Mouse (Mus musculus): Measurements from ENCODE around the gene Vav2.

Gene Vav2

DNA sequence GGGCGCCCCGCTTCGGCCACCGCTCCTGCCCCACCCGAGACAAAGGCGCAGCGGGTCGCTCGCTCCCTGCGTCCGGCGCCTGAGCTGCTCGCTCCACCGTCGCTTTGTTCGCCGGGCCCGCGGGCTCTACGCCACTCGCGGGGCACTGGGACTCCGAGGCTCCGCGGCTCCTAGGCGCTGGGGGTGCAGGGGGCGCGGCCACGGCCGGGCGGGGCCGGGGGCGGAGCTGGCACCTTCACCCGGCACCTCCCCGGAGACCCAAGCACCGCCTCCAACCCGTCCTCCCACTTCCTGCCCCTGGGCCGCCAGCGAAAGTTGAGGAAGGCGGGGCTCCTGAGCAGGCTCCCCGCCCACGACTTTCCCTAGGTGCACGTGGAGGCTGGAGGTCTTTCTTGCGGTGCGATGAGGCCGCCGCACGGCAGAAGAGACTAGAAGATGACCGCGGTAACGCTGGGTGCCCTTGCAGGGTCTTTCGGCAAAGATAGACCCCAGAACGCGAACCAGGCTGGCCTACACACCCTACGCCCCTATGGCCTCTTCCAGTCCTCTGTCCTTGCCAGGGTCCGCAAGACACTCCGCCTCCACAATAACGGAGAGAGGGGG is at the start of gene Vav2:
TSS of gene Vav2 (minus strand) at position 179 of the 603 bp plus-strand sequence.
- DNase-seq (ENCODE audit: low spot score): peak; percentile 83

DNA sequence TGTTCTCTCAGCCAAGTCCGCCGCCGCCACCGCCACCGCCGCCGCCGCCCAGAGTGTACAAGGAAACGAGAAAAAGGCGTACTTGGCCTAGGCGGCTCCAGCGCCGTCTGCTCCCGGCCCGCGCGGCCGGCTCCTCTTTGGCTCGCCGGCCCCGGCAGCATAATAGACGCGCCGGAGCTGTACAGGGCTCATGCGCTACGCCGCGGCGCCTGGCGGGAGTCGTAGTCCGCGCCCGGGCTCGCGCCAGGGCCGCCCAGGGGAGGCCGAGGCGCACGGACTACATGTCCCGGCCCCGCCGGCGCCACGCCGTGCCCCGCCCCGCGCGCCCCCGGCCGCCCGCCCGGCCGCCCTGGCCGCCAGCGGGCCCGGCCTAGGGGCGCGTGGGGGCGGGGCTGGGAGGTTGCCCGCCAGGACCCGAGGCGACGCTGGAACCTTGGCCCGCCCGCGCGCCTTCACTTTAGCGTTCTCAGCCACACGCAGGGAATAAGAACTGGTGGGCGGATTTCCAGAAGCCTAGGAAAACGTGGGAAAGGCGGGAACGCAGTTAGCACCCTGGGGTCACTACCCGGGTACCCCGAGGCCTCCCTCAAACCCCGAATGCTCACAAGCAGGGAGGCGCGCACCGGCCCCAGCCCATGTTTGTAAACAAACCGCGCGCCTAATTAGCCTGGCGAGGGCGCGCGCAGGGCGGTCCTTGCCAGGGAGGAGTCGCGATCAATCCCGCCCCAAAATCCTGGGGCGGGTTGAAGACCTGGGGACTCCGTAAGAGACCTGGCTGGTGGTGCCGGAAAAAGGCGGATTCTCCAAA is 48.9 kb upstream of the Vav2 start:
- DNase-seq (ENCODE audit: low spot score): peak; percentile 93

DNA sequence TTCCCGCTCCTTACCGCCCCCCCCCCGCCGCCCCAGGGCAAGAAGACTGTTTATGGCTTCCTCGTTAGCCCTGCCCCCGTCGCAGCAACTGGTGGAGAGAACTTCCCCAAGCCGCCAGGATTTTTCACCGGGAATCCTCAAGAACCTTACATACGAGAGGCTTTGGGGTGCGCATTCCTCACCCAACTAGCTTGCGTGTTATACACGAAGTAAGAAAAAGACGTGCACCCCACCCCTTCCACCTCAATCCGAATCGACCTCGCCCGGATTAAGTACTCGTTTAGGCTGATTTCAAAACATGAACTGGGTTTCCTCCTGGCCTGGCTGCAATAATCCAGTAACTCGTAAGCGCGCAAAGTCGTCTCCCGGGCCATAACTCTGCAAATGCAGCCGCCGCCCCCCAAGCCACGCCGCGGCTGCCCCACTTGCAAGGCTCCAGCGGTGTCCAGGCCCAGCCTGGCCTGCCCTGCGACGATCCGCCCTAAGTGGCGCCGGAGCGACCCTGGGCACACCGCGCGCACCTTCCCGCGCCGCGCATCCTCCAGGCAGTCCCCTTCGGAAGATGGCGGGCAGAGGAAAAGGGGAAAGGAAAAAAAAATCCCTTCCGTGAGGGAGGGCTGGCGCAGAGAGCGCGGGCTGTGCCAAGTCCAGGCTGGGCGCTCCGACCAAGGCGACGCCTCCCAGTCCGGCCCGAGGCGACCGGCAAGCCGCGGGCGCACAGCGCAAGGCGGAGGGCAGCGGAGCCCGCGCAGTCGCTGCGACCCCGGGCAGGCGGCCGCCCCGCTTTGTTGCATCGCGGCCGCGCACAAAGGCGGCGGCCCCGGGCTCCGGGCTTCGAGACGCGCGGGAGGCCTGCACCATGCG is 48.0 kb upstream of the Vav2 start:
- no peak for DNase-seq (ENCODE audit: low spot score)

DNA sequence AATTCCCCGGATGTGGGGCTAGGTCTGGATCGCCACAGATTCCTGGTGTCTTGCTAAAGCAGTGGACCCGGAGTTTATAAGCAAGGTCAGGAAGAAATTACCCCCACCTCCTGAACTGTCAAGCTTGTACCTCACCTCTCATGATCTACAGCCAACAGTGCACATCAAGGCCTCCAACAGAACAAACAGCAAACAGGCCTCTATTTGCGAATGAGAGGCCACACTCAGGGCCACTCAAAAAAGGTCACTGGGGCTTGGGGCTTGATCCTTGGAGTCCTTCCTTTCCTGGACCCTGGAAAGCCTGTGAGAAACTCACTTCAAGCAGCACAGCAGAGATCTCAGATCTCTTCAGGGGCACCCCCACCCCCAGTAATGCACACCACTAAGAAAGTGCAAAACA is 47.1 kb upstream of the Vav2 start:
- DNase-seq (ENCODE audit: low spot score): no peak

DNA sequence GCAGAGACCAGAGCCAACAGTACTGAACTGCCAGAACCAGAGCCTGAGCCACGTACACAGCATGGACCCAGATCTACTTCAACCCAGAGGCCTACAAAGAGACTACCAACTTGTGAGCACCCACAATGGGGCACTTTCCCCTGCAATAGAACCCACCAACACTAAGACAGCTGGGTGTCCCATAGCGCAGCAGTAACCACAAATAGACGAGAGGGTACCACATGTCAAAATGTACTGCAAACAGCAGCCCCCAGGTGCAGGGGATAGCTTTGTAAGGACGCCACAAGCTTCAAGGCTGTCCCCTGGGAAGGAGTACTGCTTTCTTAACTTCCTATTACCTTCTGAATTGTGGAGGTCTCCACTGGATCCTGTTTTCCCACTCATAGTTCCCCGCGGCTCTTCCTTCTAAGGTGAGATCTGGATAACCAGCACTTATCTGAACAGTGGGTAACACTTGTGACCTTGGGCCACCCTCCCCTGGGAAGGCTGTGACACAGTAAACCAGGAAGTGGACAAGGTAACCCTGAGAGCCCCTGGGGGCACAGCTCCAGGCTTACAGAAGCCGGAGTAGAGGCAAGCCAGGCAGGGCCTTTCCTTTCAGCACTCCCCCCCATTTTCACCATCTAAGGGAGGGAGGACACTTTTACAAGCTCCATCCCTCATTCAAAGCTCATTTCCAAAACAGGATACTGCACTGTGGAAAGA is 46.4 kb upstream of the Vav2 start:
- no peak for DNase-seq (ENCODE audit: low spot score)

DNA sequence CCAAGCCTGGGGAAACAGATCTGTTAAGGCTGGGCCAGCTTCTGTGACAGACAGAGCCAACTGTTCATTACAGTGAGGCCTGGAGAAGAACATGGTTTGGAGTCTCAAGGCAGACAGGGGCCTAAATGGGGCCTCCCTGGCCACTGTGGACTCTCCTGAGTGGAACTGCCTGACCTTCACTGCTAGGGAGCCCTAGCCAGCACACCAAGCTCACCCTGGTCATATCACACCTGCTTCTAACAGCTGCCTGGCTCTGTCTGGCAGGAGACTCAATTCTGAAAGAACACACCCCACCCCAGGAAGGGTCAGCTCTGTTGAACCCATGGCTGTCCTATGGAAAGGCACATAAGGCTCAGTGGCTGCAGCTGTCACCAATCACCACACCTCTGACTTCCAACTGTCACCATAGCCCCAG is 44.3 kb upstream of the Vav2 start:
- DNase-seq (ENCODE audit: low spot score): no peak

DNA sequence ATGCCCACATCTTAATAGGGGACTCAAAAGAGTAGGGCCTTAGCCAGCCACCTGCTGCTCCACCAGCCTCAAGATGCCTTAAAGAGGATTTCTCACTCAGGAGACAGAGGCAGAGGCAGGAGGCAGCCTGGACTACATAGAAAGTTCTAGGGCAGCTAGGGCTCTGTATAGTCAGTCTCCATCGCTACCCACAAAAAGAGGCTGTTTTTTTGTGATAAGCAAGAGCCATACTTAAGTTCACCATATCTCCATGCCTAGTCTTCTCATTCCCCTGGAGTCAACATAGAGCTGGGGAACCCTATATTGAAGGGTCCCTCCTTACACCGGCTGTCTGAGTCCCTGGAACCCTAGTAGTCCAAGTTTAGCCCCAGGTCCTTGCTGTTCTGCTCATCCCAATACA is 43.7 kb upstream of the Vav2 start:
- no peak for DNase-seq (ENCODE audit: low spot score)

DNA sequence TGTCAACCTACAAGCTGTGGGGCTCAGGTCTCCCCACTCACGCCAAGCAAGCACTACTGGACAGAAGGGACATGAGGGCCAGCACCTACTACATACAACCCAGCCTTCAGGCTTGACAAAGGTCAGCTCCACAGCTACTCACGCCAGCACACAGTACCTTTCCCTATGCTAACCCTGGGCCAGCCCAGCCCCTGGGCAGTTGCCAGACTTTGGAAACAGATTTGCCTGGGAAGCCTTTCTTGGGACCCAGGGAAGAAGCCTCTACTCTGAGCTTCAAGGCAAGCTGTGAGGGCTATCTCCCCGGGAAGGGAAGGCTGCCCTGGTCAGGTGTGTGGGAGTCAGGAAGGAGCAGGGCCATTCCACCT is 43.1 kb upstream of the Vav2 start:
- no peak for DNase-seq (ENCODE audit: low spot score)

DNA sequence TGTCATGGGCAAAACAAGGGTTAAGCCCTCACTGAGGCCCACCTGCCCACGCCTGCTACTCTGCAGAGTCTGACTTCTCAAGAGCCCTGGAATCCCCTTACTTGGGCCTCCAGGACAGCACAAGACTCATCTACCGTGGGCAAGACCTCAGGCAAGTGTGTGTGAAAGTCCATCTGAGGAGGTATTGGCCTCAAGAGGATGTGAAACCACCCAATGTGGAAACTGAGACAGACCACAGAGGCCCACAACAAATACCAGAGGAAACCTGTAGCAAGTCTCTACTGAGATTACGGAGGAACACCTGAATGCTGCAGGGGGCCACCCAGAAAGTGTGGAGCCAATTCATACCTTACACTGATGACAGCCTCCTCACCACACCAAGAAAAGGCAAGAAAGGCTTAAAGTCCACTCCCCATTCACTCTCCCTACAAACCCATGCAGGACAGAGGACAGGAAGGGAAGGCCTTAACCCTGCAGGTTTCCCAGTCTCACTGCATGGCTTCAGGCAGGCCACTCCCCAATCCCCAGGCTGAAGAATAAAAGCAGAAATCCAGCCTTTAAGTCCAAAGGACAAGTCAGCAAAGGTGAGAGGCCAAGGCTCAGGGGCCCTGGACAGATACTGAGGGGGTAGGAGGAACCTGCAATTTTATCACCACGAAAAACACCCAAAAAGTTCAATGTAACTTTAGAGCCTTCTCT is 42.6 kb upstream of the Vav2 start:
- DNase-seq (ENCODE audit: low spot score): no peak

DNA sequence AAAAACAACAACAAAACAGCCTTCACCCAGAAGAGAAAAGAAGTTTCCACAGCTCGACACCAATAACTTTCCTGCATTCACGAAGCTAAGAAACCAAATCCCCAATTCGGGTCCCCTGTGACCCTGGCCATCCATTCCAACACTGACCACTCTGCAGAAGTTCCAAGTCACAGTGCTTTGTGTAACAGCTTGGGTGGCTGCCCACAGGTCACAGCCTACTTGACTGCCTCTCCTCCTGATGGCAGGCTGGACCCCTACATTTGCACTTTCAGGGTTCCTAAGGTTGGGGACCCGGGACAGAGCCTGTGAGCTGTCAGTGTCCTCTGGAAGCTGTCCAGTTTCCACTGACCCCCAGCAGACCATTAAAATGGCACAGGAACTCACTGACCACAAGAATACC is 36.1 kb upstream of the Vav2 start:
- DNase-seq (ENCODE audit: low spot score): no peak

DNA sequence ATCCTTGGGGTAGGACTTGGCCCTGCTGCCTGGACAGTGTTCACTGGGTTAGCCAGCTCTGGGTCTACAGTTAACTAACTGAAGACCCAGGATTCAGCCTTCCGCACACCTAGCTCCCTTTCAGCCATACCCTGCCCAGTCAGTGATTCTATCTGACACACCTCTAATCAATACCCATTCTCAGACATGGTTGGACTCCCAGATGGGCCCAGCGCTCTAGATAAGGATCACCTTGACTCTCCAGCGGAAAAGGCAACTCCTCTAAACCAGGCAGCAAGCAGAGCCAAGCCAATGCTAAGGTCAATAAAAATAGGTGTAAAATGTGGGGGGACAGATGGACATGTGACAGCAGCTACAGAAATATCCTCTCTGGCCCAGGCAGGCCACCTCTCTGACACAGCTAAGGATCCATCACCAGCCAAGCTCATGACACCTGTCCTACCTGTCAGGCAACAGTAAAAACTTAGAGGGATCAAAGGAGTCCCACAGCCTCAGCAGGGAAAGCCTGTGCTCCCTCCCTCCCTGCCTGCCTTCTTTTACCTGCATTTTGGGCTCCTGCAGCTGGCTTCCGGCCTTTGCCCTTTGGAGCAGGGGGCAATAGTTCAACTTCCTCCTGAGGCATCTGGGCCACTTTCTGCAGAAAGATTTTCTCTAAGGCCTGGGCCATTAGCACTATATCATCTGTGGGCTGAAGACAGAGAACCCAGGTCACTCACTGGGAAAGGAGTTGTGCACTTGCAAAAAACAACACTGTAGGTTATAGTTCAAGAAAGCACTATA is 35.2 kb upstream of the Vav2 start:
- DNase-seq (ENCODE audit: low spot score): no peak

DNA sequence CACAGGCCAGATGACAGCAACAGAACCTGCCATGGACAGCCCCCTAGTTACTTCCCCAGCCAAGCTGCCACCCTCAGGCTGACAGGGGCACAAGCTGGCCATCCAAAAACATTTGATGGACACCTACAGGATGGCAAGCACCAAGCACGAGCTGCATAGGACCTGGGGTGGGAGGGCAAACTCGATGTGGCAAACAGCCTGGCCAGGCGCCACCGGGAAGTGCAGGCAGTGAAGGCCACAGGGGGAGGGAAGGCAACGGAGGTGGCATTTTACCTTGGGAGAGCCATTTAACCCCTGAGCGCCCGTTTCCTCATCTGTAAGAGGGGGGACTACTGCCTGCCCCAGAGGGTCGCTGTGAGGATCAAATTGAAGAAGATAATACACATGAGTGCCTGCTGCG is 33.8 kb upstream of the Vav2 start:
- DNase-seq (ENCODE audit: low spot score): no peak

DNA sequence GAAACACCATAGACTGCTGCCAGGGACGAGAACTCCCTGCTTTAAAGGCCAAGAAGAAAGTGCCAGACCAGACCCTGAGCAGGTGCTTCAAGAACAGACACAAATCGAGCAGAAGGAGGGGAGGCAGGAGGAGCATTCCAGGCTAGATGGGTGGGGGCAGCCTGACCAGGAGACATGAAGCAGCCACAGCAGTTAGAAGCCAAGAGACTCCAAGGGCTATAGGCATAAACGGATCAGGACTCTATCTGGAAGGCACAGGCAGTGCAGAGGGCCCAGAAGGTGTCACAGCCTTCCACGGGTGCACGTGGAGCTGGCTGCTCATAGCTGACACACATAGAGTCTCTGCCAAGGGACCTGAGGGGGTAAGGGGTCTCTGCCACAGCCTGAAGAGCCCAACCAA is 33.3 kb upstream of the Vav2 start:
- no peak for DNase-seq (ENCODE audit: low spot score)

DNA sequence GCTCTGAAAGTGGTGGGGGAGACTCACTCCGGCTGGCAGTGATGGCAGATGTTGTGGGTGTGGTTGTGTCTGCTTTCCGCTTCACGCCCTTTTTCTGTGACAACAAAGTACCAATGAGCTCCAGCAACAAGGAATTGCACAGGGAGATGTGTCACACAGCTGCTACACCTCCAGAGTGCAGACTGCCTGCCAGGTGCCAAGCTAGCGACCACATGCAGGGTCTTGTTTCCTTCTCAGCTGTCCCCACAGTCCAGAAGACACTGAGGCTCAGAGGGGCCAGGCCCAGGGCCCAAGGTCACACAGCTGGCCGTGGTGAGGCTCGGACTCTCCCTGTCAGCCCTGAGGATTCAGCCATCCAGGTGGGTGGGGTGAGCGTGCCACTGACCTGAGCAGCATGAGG is 32.9 kb upstream of the Vav2 start:
- DNase-seq (ENCODE audit: low spot score): no peak

DNA sequence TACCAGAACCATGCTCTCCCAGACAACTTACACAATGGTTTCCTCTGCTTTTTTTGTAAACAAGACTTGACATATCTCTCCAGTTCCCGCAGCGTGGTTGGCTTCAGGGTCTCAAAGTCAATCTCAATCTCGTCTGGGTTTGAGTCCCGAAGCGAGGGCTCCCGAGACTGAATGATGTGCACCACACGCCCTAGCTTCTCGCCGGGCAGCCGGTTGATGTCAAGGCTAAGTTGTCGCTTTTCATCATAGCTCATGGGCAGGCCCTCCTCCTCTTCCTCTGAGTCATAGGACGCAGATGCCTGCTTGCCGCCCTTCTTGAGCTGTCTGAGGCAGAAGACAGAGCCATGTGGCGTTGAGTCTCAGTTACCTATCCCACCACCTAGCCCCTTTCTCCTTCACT is 23.4 kb upstream of the Vav2 start:
- DNase-seq (ENCODE audit: low spot score): no peak

DNA sequence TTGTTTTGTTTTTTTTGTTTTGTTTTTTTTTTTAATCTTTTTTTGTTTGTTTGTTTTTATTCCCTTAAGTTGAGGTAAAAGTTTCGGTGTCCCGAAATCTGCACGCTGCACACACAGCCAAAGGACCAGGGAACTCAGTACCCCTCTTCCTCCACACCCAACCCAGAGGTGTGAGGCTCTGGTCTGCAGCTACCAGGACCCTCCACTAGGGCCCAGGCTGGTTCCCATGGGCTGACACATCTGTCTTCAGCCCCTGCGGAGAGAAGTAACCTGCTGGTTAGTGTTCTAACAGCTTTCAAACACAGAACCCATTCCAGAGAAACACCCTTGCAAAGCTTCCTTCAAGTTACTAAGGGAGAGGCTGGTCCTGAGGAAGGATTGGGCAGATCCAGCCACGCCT is 20.9 kb upstream of the Vav2 start:
- no peak for DNase-seq (ENCODE audit: low spot score)

DNA sequence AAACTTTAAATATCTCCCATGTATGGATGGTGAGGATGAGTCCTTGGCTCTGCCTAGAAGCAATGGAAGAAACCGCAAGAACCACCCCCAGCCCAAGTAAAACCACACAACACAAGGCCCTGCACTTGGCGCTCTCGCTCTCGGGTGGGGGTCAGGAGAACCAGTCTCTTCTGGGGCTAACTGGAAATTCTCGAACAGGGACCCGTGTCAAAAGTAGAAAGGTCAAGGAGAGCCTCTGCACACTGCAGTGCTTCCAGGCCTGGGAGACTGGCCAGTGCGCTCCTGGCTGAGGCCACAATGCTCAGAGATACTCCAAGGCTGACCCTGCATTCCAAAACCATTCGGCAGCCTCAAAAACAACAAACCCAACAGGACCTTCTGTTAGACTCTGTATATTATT is 20.0 kb upstream of the Vav2 start:
- no peak for DNase-seq (ENCODE audit: low spot score)

DNA sequence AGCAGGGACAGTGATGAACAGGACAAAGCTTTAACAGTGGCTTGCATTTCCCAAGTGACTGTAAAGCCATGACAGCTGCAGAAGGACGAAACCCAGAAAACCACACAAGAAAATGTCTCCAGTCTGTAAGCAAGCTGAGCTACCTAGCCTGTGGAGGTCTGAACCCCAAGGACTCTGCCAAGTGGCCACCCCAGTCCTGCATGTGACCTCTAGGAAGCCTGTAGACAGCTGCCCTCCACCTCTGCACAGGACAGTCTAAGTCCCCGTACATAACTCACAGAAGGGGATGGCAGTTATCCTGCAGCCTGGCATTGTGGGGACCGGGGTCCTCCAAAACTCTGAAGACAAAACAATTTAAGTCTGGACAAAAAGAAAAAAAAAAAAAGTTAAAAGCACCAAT is 19.1 kb upstream of the Vav2 start:
- DNase-seq (ENCODE audit: low spot score): no peak

DNA sequence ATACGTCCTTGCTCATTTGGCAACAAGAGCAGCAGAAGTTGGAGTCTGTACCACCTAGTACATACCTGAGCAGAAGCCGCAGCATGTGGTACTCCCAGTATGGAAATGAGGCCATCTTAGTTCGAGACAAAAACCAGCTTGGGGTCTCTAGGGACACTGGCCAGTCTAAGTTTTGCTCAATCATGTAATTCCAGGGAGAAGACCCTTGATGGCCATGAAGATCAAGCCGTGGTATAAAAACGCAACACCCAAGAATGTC is 16.5 kb upstream of the Vav2 start:
- DNase-seq (ENCODE audit: low spot score): no peak

DNA sequence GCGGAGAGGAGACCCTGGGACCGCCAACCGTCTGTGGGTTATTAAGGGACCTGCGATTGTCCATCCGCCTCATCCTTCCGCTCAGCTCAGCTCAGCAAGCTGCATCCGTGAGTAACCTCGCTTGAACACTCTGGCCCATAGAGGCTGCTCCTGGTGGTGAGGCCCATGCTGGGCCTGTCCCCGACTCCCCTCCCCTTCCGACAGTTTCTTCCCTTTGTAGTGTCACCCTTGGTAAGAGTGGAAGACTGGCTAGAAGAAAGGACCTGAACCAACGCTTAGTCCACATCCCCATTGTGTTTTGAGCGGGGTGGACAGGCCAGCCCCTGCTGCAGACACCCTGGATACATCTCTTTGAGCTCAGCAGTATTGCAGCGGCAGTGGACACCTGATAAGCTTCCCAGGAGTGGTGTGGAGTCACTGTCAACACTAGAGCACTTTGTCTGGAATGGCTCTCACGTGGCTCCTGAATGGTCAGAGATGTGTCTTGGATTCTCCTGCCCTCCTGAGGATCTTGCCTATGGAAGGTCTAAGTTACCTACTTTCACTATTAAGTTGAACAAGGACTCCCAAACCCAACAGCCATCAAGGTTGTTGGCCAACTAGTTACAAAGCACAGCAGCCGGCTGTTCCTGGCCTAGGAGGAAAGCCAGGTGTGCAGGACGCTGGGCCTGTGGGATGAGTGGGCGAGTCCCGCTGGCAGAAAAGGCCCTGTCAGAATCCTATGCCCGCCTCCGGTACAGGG is 16.0 kb upstream of the Vav2 start:
- DNase-seq (ENCODE audit: low spot score): no peak
